Mouse (Mus musculus) olfactory bulb, adult 2 months (tissue): ENCODE measurements around the gene Samd4.

Source experiments
- CTCF ChIP-seq: fragments of 200-500 bp; IDR thresholded peaks from 2 replicates; pipeline ENCODE4 v1.5.1; 2012; ENCODE audit warnings: low read depth, mild to moderate bottlenecking, low read length, moderate library complexity; ENCODE audit not compliant: insufficient read depth
- POLR2A ChIP-seq: fragments of 200-500 bp; IDR thresholded peaks from 2 replicates; pipeline ENCODE4 v1.6.1; 2012; ENCODE audit warnings: mild to moderate bottlenecking, low read depth, low read length, moderate library complexity; ENCODE audit not compliant: insufficient read depth

GRCm38 (mm10) chr14:46956121-46956520 is 73.5 kb downstream of the Samd4 start:
- TF ChIP-seq POLR2A (no peak), CTCF (no peak)
